Mouse (Mus musculus): ENCODE results near the gene Crhr1.

Gene Crhr1

DNA sequence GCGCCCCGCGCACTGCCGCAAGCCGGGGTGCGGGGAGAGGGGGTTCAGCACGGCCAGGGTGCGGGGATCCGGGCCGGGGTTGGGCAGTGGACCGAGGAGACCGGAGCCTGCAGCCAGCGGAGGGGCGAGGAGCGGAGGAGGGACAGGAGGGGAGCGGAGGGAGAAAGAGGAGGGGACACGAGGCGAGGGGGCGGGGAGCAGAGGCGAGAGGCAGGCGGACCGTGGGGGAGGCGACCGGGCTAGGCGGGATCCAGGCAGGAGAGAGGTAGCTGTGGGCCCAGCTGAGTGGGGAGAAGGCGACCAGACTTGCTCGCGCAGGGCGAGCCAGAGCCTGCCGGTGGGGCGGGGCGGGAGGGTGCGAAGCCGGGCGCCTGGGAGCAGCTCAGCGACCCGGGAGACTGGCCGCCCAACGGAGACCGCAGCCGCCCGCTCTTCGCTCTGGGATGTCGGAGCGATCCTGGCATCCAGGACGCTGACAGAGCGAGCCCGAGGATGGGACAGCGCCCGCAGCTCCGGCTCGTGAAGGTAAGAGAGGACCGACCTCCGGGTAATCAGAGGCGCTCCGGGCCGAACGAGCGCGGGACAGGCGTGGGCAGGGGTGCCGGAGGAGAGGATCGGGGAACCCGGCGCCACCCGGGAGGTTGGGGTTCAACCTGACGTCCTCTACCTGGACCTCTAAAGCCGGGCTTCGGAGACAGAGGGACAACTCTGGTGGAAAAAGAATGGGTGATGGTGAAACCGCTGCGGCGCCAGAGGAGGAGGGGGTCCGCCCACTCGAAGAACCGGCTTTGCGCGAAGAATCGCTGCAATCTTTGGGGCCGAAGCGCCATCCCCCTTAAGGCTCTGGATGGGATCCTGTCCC lies at the start of gene Crhr1:
TSS of gene Crhr1 (plus strand) at position 276 of the 862 bp plus-strand sequence.
- no peak for DNase-seq (ENCODE audit: low read depth)

DNA sequence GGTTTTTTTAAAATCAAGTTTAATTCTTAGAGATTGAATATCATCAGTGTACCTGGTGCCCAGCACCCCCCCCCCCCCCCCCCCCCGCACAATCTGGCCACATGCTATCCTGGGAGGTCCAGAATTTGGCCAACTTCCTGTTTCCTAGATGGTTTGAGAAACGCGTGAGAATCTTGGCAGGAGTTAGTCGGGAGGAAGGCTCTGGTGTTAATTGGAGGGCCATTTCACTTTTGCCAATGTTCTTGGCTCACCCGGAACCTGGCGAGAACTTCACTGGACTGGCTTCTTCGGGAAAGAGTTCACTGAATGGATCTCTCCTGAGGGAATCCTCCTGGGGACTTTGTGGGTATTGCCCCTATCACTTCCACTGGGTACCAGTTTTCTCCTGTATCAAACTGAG lies 49.4 kb upstream of the Crhr1 start:
- DNase-seq (ENCODE audit: low read depth), result no peak

DNA sequence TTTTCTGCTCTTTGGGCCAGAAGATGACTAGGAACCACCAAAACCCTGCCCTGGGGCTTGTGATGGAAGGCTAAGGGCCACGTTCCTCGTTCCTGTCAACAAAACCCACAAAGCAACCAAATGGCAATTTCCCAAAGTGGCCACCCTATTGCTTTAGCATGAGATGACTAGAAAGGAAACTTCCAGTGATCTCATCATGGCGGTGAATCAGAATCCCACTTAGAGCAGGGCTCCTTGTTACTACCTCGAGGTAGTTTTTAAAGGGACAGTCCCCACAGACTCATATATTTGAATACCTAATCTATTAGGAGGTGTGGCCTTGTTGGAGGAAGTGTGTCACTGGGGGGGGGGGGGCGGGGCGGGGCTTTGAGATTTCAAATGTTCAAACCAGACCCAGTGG lies 48.9 kb upstream of the Crhr1 start:
- no peak for DNase-seq (ENCODE audit: low read depth)

DNA sequence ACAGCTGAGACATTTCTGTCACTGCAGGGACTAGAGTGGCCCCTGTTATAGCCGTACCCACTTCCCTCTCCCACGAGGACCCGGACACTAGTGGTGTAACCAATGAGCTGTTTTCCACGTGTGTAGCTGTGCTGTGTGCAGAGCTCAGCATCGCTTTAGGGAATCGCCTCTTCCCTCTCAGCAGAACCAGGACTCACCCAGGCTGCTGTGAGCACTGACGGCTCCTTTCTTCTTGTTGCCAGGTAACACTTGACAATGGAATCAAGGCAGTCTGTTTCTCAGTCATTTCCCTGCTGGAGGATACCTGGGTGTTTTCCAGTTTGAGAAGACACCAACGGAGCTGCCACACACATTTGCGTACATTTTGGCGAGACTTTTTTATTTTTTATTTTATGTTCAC lies 44.1 kb upstream of the Crhr1 start:
- DNase-seq (ENCODE audit: low read depth), result no peak

DNA sequence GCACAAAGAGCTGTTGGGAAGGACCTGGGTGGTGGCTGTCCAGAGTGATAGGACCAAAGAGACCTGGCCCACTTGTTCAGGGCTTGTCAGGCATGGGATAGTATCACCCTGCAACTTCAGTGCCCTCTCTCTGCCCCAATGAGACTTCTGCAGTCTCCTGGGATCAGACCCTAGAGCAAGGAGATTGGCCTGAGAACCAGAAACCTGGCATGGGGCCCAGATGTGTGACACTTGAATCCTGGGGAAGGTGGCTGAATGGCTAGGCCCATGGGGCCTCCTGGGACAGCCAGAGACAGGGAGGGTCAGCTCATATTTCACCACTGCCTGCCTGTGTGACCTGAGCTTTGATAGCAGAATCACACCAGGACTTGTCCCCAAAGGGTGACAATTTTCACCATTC lies 41.9 kb upstream of the Crhr1 start:
- DNase-seq (ENCODE audit: low read depth), result no peak

DNA sequence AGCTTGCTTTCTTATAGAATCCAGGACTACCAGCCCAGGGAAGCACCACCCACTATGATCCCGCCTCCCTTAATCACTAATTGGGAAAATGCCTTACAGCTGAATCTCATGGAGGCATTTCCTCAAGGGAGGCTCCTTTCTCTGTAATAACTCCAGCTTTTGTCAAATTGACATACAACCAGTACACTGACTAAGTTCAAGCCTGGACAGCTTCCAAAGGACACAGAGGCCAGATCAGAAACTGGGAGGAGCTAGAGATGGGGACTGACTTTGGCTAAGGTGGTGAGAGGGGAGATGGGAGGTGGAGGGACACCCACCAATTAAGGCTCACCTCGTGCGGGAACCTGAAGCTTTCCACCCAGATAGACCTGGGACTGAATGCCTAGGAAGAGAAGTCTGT lies 37.5 kb upstream of the Crhr1 start:
- no peak for DNase-seq (ENCODE audit: low read depth)

DNA sequence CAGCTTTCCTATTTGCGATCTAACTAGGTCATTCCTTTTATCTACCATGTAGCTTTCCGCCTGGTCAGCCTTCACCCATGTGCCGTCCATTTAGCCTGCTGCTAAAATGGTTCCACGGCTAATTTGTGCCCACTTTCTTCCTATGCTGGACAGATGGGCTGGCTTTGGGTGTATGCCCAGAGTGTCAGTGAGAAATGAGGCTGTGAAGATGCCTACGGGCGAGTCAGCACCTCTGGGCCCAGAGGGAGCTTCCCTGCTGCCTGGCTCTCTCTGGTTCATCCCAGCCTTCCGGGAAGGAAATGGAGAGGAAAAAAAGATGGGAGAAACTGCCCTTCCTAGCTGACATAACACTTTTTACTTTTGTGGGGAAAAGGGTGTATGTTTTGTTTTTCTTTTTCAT lies 36.1 kb upstream of the Crhr1 start:
- DNase-seq (ENCODE audit: low read depth), result no peak

DNA sequence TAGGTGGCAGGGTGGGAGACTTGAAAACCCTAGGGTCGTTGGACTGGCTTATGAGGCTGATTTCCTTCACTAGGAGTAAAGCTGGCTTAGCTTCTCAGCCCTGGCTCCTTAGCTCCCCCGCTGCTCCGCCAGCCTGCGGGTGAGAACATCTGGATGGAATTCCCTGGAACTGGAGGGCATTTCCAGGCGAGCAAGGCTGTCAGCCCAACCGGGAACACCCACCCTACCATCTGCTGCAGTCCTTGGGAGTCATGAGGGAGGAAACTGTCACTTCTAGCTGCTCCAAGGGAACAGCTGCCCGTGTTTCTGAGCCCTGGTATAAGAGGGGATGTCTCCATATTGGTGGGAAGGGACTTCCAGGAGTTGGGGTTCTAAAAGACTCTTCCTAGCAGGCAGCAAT lies 33.1 kb upstream of the Crhr1 start:
- no peak for DNase-seq (ENCODE audit: low read depth)

DNA sequence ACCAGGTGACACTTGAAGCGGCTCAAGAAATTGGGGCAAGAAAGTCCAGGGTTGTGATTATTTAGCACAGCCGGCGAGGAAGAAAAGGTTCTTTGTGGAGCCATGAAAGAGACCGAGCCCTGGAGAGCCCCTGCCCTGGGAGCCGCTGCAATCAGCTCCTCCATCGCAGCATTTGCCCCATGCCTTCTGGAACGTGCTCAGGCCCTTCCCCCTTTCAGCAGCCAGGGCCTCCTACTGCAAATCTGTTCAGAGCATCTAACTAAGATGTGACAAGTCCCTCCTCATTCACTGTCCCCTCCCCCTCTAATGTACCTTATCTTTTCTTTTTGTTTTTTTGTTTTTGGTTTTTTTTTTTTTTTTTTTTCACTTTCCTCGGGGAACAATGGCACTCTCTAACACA lies 30.0 kb upstream of the Crhr1 start:
- no peak for DNase-seq (ENCODE audit: low read depth)

DNA sequence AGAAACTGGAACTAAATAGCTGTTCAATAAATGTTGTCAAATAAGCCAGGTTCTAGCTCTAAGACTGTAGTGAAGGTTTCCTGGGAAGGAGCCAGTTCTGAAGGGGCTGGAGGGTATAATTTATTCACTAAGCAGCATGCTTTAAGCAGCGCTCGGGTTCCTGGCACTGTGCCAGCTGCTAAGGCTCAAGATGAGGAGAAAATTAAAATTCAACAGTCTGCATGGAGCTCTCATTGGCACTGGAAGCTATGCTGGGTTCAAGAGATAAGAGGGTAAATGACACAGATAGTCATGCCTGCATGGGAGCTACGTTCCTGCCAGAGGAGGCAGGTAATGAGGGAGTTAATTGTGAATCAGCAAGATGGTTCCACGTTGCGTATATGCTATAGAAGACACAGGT lies 26.3 kb upstream of the Crhr1 start:
- DNase-seq (ENCODE audit: low read depth), result no peak

DNA sequence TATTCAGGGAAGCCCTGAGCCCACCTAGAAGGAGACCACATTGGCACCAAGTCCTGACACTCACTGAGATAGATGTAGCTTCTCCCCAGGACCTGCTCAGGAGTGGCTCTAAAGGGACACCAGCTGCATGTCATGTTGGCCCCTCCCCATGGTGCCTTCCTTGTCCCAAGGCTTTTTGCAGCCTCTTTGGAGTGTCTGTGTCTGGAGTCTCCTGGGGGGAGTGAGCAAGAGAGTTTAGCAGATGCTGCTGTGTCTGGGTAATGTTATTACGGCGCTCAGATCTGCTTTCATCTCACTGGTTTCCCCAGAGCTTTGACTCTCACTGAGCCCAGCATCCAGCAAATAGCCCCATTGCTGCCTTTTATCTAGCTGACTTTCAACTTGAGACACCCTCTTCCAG lies 25.7 kb upstream of the Crhr1 start:
- no peak for DNase-seq (ENCODE audit: low read depth)

DNA sequence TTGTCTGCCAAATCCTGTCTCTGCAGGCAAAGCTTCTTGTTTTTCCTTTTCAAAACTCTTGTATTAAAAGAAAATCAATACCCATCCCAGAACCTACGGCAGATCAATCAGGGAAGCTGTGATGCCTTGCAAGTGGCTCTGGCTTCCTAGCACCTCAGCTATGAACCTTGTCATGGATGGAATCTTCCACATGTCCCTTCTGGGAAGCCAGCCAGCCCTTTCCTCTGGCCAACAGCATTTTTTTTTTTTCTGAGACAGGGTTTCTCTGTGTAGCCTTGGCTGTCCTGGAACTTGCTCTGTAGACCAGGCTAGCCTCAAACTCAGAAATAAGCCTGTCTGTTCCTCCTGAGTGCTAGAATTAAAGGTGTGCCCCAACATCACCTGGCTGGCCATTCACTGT lies 22.3 kb upstream of the Crhr1 start:
- no peak for DNase-seq (ENCODE audit: low read depth)

DNA sequence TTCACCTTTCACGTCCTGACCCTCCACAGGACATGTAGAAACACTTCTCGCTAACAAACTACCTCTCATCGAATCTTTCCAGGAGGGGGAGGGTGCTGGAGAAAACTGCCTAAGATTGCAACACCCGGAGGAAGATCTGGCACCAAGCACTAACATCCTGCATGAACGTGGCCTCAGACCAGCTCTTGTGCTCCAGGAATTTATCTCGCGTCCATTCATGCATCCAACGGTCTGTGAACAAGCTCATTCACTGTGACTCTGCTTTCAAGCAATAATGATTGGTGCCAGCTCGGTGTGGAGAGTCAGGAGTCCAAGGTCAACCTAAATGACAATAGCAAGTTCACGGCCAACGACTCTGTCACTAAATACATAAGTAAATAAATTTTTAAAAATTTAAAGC lies 20.8 kb upstream of the Crhr1 start:
- DNase-seq (ENCODE audit: low read depth), result no peak

DNA sequence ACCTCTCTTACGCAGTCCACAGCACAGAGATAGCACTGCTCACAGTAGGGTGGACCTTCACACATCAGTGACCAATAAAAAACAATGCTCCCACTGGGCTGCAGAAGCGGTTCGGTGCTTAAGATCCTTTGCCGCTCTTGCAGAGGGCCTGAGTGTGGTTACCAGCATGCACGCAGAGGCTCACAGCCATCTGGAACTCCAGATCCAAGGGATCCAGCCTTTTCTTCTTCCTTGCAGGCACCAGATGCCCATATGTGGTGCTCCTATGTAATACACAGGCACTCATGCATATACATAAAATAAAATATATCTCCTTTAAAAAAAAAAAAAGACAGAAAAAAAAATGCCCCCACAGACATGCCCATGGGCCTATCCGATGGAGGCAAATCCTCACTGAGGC lies 19.0 kb upstream of the Crhr1 start:
- no peak for DNase-seq (ENCODE audit: low read depth)

DNA sequence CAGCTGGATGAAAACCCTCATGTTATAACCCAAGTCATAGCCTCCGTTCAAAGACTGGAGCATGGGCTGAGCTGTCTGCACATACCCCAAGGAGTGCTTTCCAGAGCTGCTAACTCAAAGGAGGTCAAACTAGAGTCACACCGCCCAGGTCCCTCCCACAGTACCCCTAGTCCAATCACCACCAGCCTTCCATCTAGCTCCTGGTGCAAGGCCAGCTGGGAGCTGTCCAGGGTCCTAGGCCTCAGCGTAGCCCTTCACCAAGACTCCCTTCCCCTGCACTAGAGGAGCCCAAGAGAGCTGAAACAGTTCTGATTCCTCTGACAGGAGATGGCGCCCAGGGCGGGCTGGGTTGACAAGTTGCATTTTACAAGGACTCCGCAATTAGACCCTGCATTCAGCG lies 18.0 kb upstream of the Crhr1 start:
- no peak for DNase-seq (ENCODE audit: low read depth)

DNA sequence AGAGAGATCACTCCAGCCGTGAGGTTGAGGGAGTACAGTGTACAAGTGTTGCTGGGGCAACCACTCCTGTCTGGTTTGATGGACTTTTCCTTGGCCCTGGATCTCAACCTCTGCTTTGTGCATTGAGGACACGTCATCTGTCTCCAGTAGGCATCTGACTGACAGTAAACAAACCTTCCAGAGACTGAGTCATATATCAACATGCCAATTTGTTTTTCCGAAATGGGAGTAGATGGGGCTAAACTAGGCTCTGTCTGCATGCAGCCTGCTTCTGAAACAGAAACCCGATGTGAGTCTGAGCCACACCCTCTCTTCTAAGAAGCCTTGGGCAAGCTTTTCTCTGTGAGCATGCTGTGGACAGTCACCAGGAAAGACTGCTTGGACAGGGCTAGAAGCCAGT lies 14.3 kb upstream of the Crhr1 start:
- no peak for DNase-seq (ENCODE audit: low read depth)

DNA sequence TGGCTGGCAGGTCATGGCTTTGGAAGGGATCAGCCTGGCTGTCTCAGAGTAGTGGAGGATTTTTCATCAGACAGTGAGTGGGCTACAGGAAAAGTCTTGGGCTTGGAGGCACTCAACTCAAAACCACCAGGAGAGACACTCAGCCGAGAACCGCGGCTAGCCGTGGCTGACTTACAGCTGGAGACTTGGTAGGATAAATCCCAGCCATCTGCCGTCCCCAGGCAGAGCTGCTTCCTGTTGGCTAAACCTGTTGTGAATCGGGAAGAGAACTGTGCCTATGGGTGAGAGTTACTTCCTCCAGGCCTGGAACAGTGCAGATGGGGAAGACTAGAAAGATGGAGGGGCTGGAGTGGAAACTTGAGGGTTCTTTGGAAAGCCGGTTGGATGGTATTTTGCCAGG lies 9.7 kb upstream of the Crhr1 start:
- DNase-seq (ENCODE audit: low read depth), result no peak

DNA sequence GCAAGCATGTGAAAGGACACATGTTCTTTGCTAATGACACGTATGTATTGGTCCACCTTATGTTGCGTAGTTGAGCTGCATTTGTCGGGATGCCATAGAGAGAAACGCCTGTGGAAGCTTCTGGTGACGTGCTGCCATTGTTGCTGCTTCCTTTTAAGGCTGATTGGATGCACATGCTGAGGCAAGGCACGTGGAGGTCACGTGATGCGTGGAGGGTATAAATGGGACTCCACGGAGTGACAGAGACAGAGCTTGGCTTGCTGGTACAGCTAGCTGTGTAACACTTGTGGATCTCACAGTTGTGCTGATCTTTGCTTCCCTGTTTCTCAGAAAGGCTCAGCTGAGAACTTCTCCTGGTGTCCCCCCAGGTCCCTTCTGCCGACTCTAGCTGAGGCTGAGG lies 9.2 kb upstream of the Crhr1 start:
- no peak for DNase-seq (ENCODE audit: low read depth)

DNA sequence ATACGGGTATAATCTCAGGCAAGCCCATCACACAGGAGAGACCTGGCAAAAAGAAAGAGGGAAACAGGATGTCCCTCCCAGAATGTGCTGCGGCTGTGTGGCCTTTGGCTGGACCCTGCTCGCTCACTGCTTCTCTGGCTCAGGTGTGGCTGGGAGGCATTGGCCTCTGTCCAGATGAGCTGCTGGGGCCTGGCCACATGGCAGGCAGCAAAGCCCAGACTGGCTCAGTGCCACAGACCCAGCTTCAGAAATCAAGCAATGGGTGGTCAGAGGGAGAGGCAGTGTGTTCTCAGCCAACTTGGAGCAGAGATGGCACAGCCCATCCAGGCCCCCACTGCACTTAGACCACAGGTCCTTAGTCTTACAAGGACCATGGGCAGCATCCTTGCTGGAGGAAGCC lies 8.1 kb upstream of the Crhr1 start:
- DNase-seq (ENCODE audit: low read depth), result no peak

DNA sequence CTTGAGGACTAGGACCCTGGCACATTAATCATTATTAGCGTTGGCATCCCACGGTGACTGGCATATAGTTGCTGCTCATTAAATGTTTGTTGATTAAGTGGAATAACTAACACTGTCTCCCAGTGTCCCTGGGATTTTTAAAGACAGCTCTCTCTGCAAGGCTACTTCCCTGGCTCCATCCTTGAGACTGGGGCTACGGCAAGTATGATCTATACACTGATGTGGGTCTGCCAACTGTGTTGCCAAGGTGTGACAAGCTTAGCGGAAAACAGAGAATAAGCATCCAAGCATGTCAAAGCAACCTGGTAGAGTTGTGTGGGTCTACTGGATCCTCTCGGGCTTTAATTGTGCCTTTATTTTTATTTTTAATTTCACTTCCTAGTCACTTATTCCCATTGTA lies 3.2 kb upstream of the Crhr1 start:
- no peak for DNase-seq (ENCODE audit: low read depth)

DNA sequence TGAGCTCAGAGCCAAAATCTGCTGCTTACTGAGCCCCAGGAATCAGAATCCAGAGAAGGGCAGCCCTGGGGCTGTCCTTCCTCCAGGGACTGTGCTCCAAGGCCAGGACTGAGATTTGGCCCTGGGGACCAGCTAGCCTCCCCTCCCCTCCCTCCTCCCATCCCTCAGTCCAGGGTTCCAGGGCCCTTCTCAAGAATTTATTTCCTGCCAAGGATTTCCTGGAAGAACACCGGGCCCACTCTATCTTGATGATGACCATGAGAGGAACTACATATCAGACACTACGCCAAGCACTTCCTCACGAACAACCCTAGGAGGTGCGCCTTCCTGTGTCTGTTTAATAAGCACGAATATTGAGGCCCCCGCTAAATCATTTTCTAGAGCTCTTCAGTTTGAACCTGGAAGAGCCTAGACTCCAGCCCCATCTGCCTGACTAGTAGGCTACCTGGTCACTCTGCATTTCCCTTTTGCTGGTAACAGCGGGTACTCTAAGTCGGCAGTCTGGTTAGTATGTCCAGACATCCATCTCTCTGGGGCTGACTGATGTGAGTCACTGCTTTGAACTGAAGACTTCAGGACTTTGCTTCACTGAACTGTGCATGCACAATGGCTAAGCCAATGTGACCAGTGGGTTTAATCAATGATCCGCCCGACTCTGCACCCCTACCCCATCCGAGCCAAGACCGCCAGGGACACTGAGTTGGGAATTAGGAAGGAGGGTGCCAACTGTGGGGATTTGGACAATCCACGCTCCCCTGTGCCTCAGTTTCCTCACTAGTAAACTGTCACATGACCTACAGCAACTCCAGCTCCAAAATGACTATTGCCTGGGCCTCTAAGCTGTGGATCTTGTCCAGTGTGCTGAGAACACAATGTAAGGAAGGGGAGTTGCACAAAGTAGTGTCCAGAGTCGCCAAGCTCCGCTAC lies 1.7 kb upstream of the Crhr1 start:
- no peak for DNase-seq (ENCODE audit: low read depth)

DNA sequence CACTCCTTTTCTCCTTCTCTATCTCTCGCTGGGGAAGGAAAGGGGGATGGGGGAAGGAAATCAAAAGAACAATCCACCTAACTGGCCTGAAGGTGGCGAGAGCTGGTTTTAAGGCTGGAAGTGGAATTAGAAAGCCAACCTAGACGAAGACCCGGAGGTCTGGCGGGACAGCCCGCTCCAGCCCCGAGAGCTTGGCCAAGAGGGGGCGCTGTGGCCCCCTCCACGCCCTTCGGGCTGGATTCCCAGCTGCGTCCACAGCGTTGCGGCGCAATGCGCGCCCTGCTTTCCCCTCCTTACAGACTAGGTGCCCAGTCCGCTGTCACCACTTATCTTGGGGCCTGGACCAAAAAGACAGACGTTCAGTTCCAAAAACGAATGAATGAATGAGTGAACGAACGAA lies 899 bp upstream of the Crhr1 start:
- no peak for DNase-seq (ENCODE audit: low read depth)

DNA sequence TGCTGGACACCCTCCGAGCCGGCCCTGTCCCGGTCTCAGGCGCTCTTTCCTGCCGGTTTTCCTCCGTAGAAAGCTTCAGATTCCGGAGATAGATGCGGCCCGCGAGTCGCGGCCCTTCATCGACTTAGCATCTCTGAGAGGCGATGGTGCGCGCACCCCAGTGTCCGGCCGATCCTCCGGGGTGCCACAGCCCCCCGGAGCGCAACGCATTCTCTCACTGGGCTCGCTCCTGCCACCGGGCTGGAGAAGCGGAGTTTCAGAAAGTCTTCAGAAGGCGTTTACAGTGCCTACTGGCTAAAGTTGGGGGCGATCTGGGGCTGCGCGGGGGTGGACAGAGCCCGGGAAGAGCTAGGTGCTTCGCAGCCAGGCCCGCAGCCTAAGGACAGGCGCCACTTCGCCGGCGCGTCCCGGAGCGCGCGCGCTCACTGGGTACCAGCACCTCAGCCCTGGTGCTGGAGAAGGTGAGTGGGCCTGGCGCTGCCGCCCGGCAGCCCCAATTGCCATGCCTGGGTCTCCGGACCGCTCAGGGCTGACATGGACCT lies 858 bp downstream of the Crhr1 start:
- no peak for DNase-seq (ENCODE audit: low read depth)

Data from fibroblast of lung, adult 2 months (primary cell).